Mouse (Mus musculus) brain, embryonic 14.5 days (tissue): ENCODE results near the gene Abi3bp. TPM values are rescaled to one million over a fixed set of nuclear protein-coding genes. Genes with fewer than 3 reads are reported as not detected.
A peak's percentile ranks its signal among the peaks of the same experiment; 100 is the strongest.

ENCODE experiments used
- DNase-seq: peaks from one replicate; pipeline ENCODE4 v3.0.0-alpha.2; 2011; ENCODE audit warnings: low read depth
- CTCF ChIP-seq: fragments of 200-500 bp; IDR thresholded peaks from 2 replicates; pipeline ENCODE4 v1.5.1; 2012; ENCODE audit warnings: inconsistent platforms, mild to moderate bottlenecking, moderate library complexity, borderline replicate concordance; ENCODE audit not compliant: insufficient read depth, insufficient read length; ENCODE audit errors: extremely low read depth
- POLR2A ChIP-seq: fragments of 200-500 bp; IDR thresholded peaks from 2 replicates; pipeline ENCODE4 v1.6.1; 2012; ENCODE audit warnings: mild to moderate bottlenecking, inconsistent platforms, borderline replicate concordance; ENCODE audit not compliant: poor library complexity, insufficient read depth, insufficient read length, severe bottlenecking; ENCODE audit errors: extremely low read depth
- polyA plus RNA-seq: library from polyadenylated mRNA; depleted of rRNA; stranded (reverse); fragments of >200 nt; gene quantifications from 2 replicates; pipeline ENCODE4 v1.2.3, GENCODE M21; 2012; rRNA removed

Gene Abi3bp
- polyA plus RNA-seq, 1 experiment, result 0.57 TPM

- DNase-seq, result peak; percentile 100
- TF ChIP-seq POLR2A (peak; percentile 90), CTCF (no peak)
Measured at GRCm38 (mm10) chr16:56717224-56718200, 239.8 kb downstream of the Abi3bp start, which contains the start of gene Tfg. Gene Tfg (minus strand): TSS chr16:56717450.

GRCm38 (mm10) chr16:56719031-56719430 lies 241.4 kb downstream of the Abi3bp start:
- DNase-seq, result no peak
- TF ChIP-seq CTCF, result no peak
- no peak for TF ChIP-seq POLR2A

- DNase-seq, result no peak
- no peak for TF ChIP-seq CTCF
- TF ChIP-seq POLR2A, result no peak
Measured at GRCm38 (mm10) chr16:56722357-56722756, 244.7 kb downstream of the Abi3bp start.

- DNase-seq, result no peak
- no peak for TF ChIP-seq POLR2A
- TF ChIP-seq CTCF, result no peak
Measured at GRCm38 (mm10) chr16:56724927-56725326, 247.2 kb downstream of the Abi3bp start.

GRCm38 (mm10) chr16:56729060-56729459 lies 251.4 kb downstream of the Abi3bp start:
- TF ChIP-seq POLR2A (no peak), CTCF (no peak)
- DNase-seq, result no peak

Other genes starting within 250 kb of the Abi3bp start
- 122 and 130 TPM in 2 replicates for gene Tfg, start 239.6 kb downstream of the Abi3bp start, polyA plus RNA-seq